Mouse (Mus musculus): Measurements from ENCODE around the gene Eif3a. TPM values are rescaled to one million over a fixed set of nuclear protein-coding genes. Genes with fewer than 3 reads are reported as not detected.

Gene Eif3a
- polyA plus RNA-seq, 1 experiment from 2014 or later: 184 TPM

GRCm38 (mm10) chr19:60787465-60788150 is 2.9 kb downstream of the Eif3a start:
- Histone ChIP-seq H3K4me2 (replicated peaks; ENCODE audit: low read depth, low read length) (no peak overlapping the region), H3K4me3 (ENCODE audit: low read depth, low read length) (no peak overlapping the region), H3K4me1 (replicated peaks; ENCODE audit: control insufficient read depth, insufficient read depth, low read length) (no peaks in the 10 kb centered on the region; the same call in 1 of the 2 replicates), H3K27me3 (ENCODE audit: control insufficient read depth, insufficient read depth, low read length) (no peaks in the 10 kb centered on the region), H3K9ac (ENCODE audit: low read depth, low read length) (no peak overlapping the region), H3K36me3 (ENCODE audit: control insufficient read depth, insufficient read depth, low read length) (no peaks in the 10 kb centered on the region), H3K9me3 (ENCODE audit: control insufficient read depth, low read length) (no peaks in the 10 kb centered on the region), H3K27ac (ENCODE audit: low read depth, low read length) (no peak overlapping the region)
- DNase-seq (ENCODE audit: low spot score): no peak
- ATAC-seq (ENCODE audit: low FRiP score): no peak
- WGBS: 78% methylated on average over 2 of the region's 2 CpGs

- H3K4me3 ChIP-seq (ENCODE audit: low read depth, low read length): no peak overlapping the region
- H3K9me3 ChIP-seq (ENCODE audit: control insufficient read depth, low read length): no peaks in the 10 kb centered on the region
- ATAC-seq (ENCODE audit: low FRiP score): no peak
- H3K4me1 ChIP-seq (replicated peaks; ENCODE audit: control insufficient read depth, insufficient read depth, low read length): no peaks in the 10 kb centered on the region; the same call in 1 of the 2 replicates
- no peaks in the 10 kb centered on the region for H3K27me3 ChIP-seq (ENCODE audit: control insufficient read depth, insufficient read depth, low read length)
- H3K4me2 ChIP-seq (replicated peaks; ENCODE audit: low read depth, low read length): no peak overlapping the region
- no peak for DNase-seq (ENCODE audit: low spot score)
- H3K27ac ChIP-seq (ENCODE audit: low read depth, low read length): no peak overlapping the region
- 84% methylated on average over 1 of the region's 1 CpGs for WGBS
- no peaks in the 10 kb centered on the region for H3K36me3 ChIP-seq (ENCODE audit: control insufficient read depth, insufficient read depth, low read length)
- no peak overlapping the region for H3K9ac ChIP-seq (ENCODE audit: low read depth, low read length)
These were observed 5.7 kb downstream of the Eif3a start for GRCm38 (mm10) chr19:60784712-60785111.

GRCm38 (mm10) chr19:60782034-60782433 is 8.4 kb downstream of the Eif3a start:
- WGBS: 92% methylated on average over 3 of the region's 3 CpGs
- DNase-seq (ENCODE audit: low spot score) (no peak), ATAC-seq (ENCODE audit: low FRiP score) (no peak)
- Histone ChIP-seq H3K27me3 (ENCODE audit: control insufficient read depth, insufficient read depth, low read length) (no peaks in the 10 kb centered on the region), H3K36me3 (ENCODE audit: control insufficient read depth, insufficient read depth, low read length) (0 out of 2 replicates have a peak, but pooled peaks cover 9% of the 10 kb centered on the region), H3K9me3 (ENCODE audit: control insufficient read depth, low read length) (no peaks in the 10 kb centered on the region), H3K4me2 (replicated peaks; ENCODE audit: low read depth, low read length) (no peak overlapping the region), H3K4me3 (ENCODE audit: low read depth, low read length) (no peak overlapping the region), H3K4me1 (replicated peaks; ENCODE audit: control insufficient read depth, insufficient read depth, low read length) (no peaks in the 10 kb centered on the region; the same call in 1 of the 2 replicates), H3K27ac (ENCODE audit: low read depth, low read length) (no peak overlapping the region), H3K9ac (ENCODE audit: low read depth, low read length) (no peak overlapping the region)

- no peak overlapping the region for H3K4me3 ChIP-seq (ENCODE audit: low read depth, low read length)
- 95% methylated on average over 6 of the region's 6 CpGs for WGBS
- H3K27me3 ChIP-seq (ENCODE audit: control insufficient read depth, insufficient read depth, low read length): no peaks in the 10 kb centered on the region
- H3K36me3 ChIP-seq (ENCODE audit: control insufficient read depth, insufficient read depth, low read length): peaks cover 8% of the 10 kb centered on the region; the same call in 1 of the 2 replicates
- H3K4me2 ChIP-seq (replicated peaks; ENCODE audit: low read depth, low read length): no peak overlapping the region
- no peak overlapping the region for H3K9ac ChIP-seq (ENCODE audit: low read depth, low read length)
- no peaks in the 10 kb centered on the region for H3K9me3 ChIP-seq (ENCODE audit: control insufficient read depth, low read length)
- H3K27ac ChIP-seq (ENCODE audit: low read depth, low read length): no peak overlapping the region
- no peaks in the 10 kb centered on the region for H3K4me1 ChIP-seq (replicated peaks; ENCODE audit: control insufficient read depth, insufficient read depth, low read length)
- DNase-seq (ENCODE audit: low spot score) (no peak), ATAC-seq (ENCODE audit: low FRiP score) (no peak)
These were observed 17.1 kb downstream of the Eif3a start for GRCm38 (mm10) chr19:60773366-60773765.

- H3K27ac ChIP-seq (ENCODE audit: low read depth, low read length): no peak overlapping the region
- 76% methylated on average over 4 of the region's 4 CpGs for WGBS
- no peaks in the 10 kb centered on the region for H3K9me3 ChIP-seq (ENCODE audit: control insufficient read depth, low read length)
- H3K27me3 ChIP-seq (ENCODE audit: control insufficient read depth, insufficient read depth, low read length): peaks cover 4% of the 10 kb centered on the region; the same call in 1 of the 2 replicates
- no peak overlapping the region for H3K4me2 ChIP-seq (replicated peaks; ENCODE audit: low read depth, low read length)
- H3K9ac ChIP-seq (ENCODE audit: low read depth, low read length): no peak overlapping the region
- H3K4me3 ChIP-seq (ENCODE audit: low read depth, low read length): no peak overlapping the region
- H3K36me3 ChIP-seq (ENCODE audit: control insufficient read depth, insufficient read depth, low read length): no peaks in the 10 kb centered on the region
- no peaks in the 10 kb centered on the region for H3K4me1 ChIP-seq (replicated peaks; ENCODE audit: control insufficient read depth, insufficient read depth, low read length)
- DNase-seq (ENCODE audit: low spot score) (no peak), ATAC-seq (ENCODE audit: low FRiP score) (no peak)
These were observed 31.3 kb downstream of the Eif3a start for GRCm38 (mm10) chr19:60758896-60759835.

- WGBS: 7% methylated on average over 25 of the region's 25 CpGs
- no peak for ATAC-seq (ENCODE audit: low FRiP score)
- H3K36me3 ChIP-seq (ENCODE audit: control insufficient read depth, insufficient read depth, low read length): no peaks in the 10 kb centered on the region
These were observed 33.2 kb downstream of the Eif3a start for GRCm38 (mm10) chr19:60757099-60757785.

GRCm38 (mm10) chr19:60756192-60757098 is 34.0 kb downstream of the Eif3a start:
- peak overlapping the region; percentile 100 for H3K4me2 ChIP-seq (replicated peaks; ENCODE audit: low read depth, low read length)
- no peaks in the 10 kb centered on the region for H3K9me3 ChIP-seq (ENCODE audit: control insufficient read depth, low read length)
- peaks cover 4% of the 10 kb centered on the region; the same call in 1 of the 2 replicates for H3K27me3 ChIP-seq (ENCODE audit: control insufficient read depth, insufficient read depth, low read length)
- H3K4me1 ChIP-seq (replicated peaks; ENCODE audit: control insufficient read depth, insufficient read depth, low read length): no peaks in the 10 kb centered on the region
- WGBS: under 1% methylated on average over 92 of the region's 115 CpGs
- ATAC-seq (ENCODE audit: low FRiP score): peak; percentile 62
- H3K9ac ChIP-seq (ENCODE audit: low read depth, low read length): peak overlapping the region; percentile 65
- DNase-seq (ENCODE audit: low spot score): peak; percentile 67
- no peaks in the 10 kb centered on the region for H3K36me3 ChIP-seq (ENCODE audit: control insufficient read depth, insufficient read depth, low read length)
- H3K4me3 ChIP-seq (ENCODE audit: low read depth, low read length): peak overlapping the region; percentile 74
- H3K27ac ChIP-seq (ENCODE audit: low read depth, low read length): peak overlapping the region; percentile 56; the same call in 1 of the 2 replicates

More at GRCm38 (mm10) chr19:60757099-60757785, 33.2 kb downstream of the Eif3a start:
- Histone ChIP-seq H3K9me3 (ENCODE audit: control insufficient read depth, low read length) (no peaks in the 10 kb centered on the region), H3K27me3 (ENCODE audit: control insufficient read depth, insufficient read depth, low read length) (peaks cover 4% of the 10 kb centered on the region; the same call in 1 of the 2 replicates), H3K4me1 (replicated peaks; ENCODE audit: control insufficient read depth, insufficient read depth, low read length) (no peaks in the 10 kb centered on the region), H3K4me3 (ENCODE audit: low read depth, low read length) (peak overlapping the region; percentile 74), H3K9ac (ENCODE audit: low read depth, low read length) (peak overlapping the region; percentile 65), H3K4me2 (replicated peaks; ENCODE audit: low read depth, low read length) (peak overlapping the region; percentile 100), H3K27ac (ENCODE audit: low read depth, low read length) (no peak overlapping the region)
- no peak for DNase-seq (ENCODE audit: low spot score)

Data from hindbrain, embryonic 11.5 days (tissue).